Mouse (Mus musculus): ENCODE measurements around the gene Tcte2.

DNA sequence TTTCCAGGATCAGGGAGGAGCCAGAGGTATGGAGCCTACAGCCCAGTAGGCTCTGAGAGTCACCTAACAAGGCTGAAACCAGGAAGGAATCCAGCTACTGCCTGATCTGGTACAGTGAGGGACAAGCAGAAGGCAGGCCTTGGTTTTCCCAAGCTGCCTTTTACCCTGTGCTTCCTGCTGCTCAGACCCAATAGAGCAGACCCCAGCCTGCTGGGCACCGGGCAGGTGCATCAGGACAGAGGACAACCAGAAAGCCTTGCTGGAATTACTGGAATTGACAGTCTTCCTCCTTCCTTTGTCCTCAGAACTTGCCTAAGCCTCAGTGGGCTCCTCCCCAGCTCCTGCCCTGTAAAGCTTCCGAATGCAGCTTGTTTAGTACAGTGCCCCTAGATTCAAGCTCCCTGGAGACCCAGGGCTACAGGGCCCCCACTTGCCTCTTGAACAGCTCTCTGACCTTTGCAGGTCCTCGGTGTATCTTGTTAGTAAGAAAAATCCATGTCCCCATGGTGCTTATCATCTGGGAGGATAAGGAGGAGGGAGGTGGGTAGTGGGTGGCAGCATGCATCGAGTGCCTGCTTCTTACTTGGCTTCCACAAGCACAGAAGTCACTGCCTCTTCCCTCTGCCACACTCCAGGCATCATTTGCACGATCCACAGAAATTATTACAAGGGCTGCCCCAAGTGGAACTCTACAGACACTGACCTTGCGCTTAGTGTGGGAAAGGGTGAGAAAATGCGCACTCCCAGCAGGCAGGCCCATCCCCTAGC is 18.5 kb downstream of the Tcte2 start:
- TF ChIP-seq CTCF (conservative IDR thresholded peaks at IDR 0.05 in 1 of 2, IDR thresholded peaks at IDR 0.05 in 1 of 2; ENCODE audit: low read depth in 2 of 2, low read length in 2 of 2) (no peak), POLR2A (IDR thresholded peaks at IDR 0.05; ENCODE audit: low read depth, low read length) (no peak), EP300 (IDR thresholded peaks at IDR 0.05; ENCODE audit: low read length) (no peak), ZNF384 (IDR thresholded peaks at IDR 0.05; ENCODE audit: low read depth, low read length) (no peak), NRF1 (IDR thresholded peaks at IDR 0.05; ENCODE audit: low read depth, low read length) (no peak), ETS1 (conservative IDR thresholded peaks at IDR 0.05; ENCODE audit: low read depth, low read length) (no peak), MAFK (IDR thresholded peaks at IDR 0.05; ENCODE audit: insufficient replicate concordance, low read length) (no peak), RAD21 (IDR thresholded peaks at IDR 0.05; ENCODE audit: low read depth, low read length) (no peak), USF1 (IDR thresholded peaks at IDR 0.05; ENCODE audit: low read depth, low read length) (no peak), PAX5 (IDR thresholded peaks at IDR 0.05; ENCODE audit: low read length) (no peak), MEF2A (IDR thresholded peaks at IDR 0.05; ENCODE audit: borderline replicate concordance, low read depth, low read length) (no peak)

All from CH12.LX (cell line).